Mouse (Mus musculus) CH12.LX (cell line): ENCODE results near the gene Dtx3. TPM values are rescaled to one million over a fixed set of nuclear protein-coding genes. Genes with fewer than 3 reads are reported as not detected.
"Not testable (repeated sequence)": the region's sequence is repeated elsewhere in the genome, so short reads cannot be mapped to it uniquely, and the experiment has no call there.

Source experiments
- DNase-seq: peaks from one replicate; pipeline ENCODE4 v3.0.0-alpha.2; 2013; ENCODE audit errors: extremely low read depth
- H3K27ac ChIP-seq: 2 replicates; pipeline ENCODE4 v1.5.1; 2012; ENCODE audit warnings: low read depth, mild to moderate bottlenecking, control low read depth, moderate library complexity; ENCODE audit not compliant: insufficient read depth
- H3K27me3 ChIP-seq: replicated peaks from 2 replicates; pipeline ENCODE3; 2012; ENCODE audit warnings: inconsistent platforms
- H3K36me3 ChIP-seq, 2 experiments: replicated peaks in 1 of 2; 2 replicates each; pipeline versions ENCODE3 to v1.6.1; 2012; ENCODE audit warnings: inconsistent platforms in 1 of 2, low read length in 1 of 2, mild to moderate bottlenecking in 1 of 2, mixed read lengths in 1 of 2, moderate library complexity in 1 of 2; ENCODE audit not compliant: control insufficient read depth in 1 of 2, insufficient read depth in 1 of 2
- H3K4me1 ChIP-seq, 2 experiments: 2 replicates each; pipeline ENCODE4 v1.6.1; 2012; ENCODE audit warnings: inconsistent platforms in 1 of 2, moderate library complexity in 1 of 2; ENCODE audit not compliant: insufficient read depth in 2 of 2, control insufficient read depth in 1 of 2
- H3K4me2 ChIP-seq: 2 replicates; pipeline ENCODE4 v1.6.1; 2012; ENCODE audit warnings: low read depth, mild to moderate bottlenecking, control low read depth; ENCODE audit not compliant: poor library complexity, insufficient read depth, severe bottlenecking
- H3K4me3 ChIP-seq, 3 experiments: fragments of 150-350 bp in 1 of 3; sonication (generic) in 1 of 3; replicated peaks in 1 of 3; 2 replicates each; pipeline versions ENCODE3 to v1.5.1; 2011 to 2012; ENCODE audit warnings: low read depth in 2 of 3, low read length in 2 of 3, mild to moderate bottlenecking in 2 of 3, moderate library complexity in 2 of 3, control low read depth in 1 of 3, improper control_type of control experiment in 1 of 3, inconsistent platforms in 1 of 3, mixed read lengths in 1 of 3; ENCODE audit not compliant: poor library complexity in 1 of 3
- H3K79me2 ChIP-seq: replicated peaks from 2 replicates; pipeline ENCODE4 v1.6.1; 2012; ENCODE audit warnings: mild to moderate bottlenecking, moderate library complexity; ENCODE audit not compliant: control insufficient read depth, poor library complexity, insufficient read depth, severe bottlenecking; ENCODE audit errors: extremely low read depth
- H3K9ac ChIP-seq: 2 replicates; pipeline ENCODE4 v1.6.1; 2012; ENCODE audit warnings: low read depth, mild to moderate bottlenecking, control low read depth, moderate library complexity; ENCODE audit not compliant: insufficient read depth
- H3K9me3 ChIP-seq: replicated peaks from 2 replicates; pipeline ENCODE3; 2012; ENCODE audit warnings: low read length, inconsistent platforms, mixed read lengths
- ELF1 ChIP-seq: IDR thresholded peaks from 2 replicates; pipeline ENCODE4 v1.6.1; 2014; ENCODE audit warnings: low read depth, mild to moderate bottlenecking, inconsistent platforms, low read length, improper control_type of control experiment
- EP300 ChIP-seq: IDR thresholded peaks from 2 replicates; pipeline ENCODE4 v1.6.1; 2011; ENCODE audit warnings: low read length, improper control_type of control experiment
- ETS1 ChIP-seq: conservative IDR thresholded peaks from 2 replicates; pipeline ENCODE4 v1.6.1; 2012; ENCODE audit warnings: low read depth, mild to moderate bottlenecking, inconsistent platforms, low read length, improper control_type of control experiment, moderate library complexity
- JUND ChIP-seq: conservative IDR thresholded peaks from 2 replicates; pipeline ENCODE4 v1.6.1; 2011; ENCODE audit warnings: low read depth, low read length, improper control_type of control experiment
- KAT2A ChIP-seq: IDR thresholded peaks from 2 replicates; pipeline ENCODE4 v1.6.1; 2012; ENCODE audit warnings: low read length, improper control_type of control experiment, inconsistent platforms; ENCODE audit not compliant: insufficient replicate concordance
- MAFK ChIP-seq: IDR thresholded peaks from 2 replicates; pipeline ENCODE4 v1.6.1; 2011; ENCODE audit warnings: low read length, improper control_type of control experiment; ENCODE audit not compliant: insufficient replicate concordance
- MAZ ChIP-seq: IDR thresholded peaks from 2 replicates; pipeline ENCODE4 v1.6.1; 2012; ENCODE audit warnings: low read depth, mild to moderate bottlenecking, inconsistent platforms, low read length, improper control_type of control experiment, moderate library complexity
- MXI1 ChIP-seq: IDR thresholded peaks from 2 replicates; pipeline ENCODE4 v1.6.1; 2011; ENCODE audit warnings: mild to moderate bottlenecking, low read depth, low read length, improper control_type of control experiment
- NRF1 ChIP-seq: IDR thresholded peaks from 2 replicates; pipeline ENCODE4 v1.6.1; 2014; ENCODE audit warnings: low read depth, mild to moderate bottlenecking, inconsistent platforms, low read length, improper control_type of control experiment, moderate library complexity
- POLR2A ChIP-seq: IDR thresholded peaks from 2 replicates; pipeline ENCODE4 v1.6.1; 2011; ENCODE audit warnings: low read depth, mild to moderate bottlenecking, improper control_type of control experiment, low read length
- RAD21 ChIP-seq: IDR thresholded peaks from 2 replicates; pipeline ENCODE4 v1.6.1; 2011; ENCODE audit warnings: low read depth, mild to moderate bottlenecking, low read length, improper control_type of control experiment, moderate library complexity
- SIN3A ChIP-seq: IDR thresholded peaks from 2 replicates; pipeline ENCODE4 v1.6.1; 2012; ENCODE audit warnings: low read length, improper control_type of control experiment, inconsistent platforms
- SMC3 ChIP-seq: IDR thresholded peaks from 2 replicates; pipeline ENCODE4 v1.6.1; 2011; ENCODE audit warnings: low read depth, low read length, improper control_type of control experiment
- TBP ChIP-seq: conservative IDR thresholded peaks from 2 replicates; pipeline ENCODE4 v1.6.1; 2011; ENCODE audit warnings: low read depth, low read length, improper control_type of control experiment
- UBTF ChIP-seq: IDR thresholded peaks from 2 replicates; pipeline ENCODE4 v1.6.1; 2012; ENCODE audit warnings: low read depth, mild to moderate bottlenecking, inconsistent platforms, low read length, improper control_type of control experiment, moderate library complexity
- USF1 ChIP-seq: IDR thresholded peaks from 2 replicates; pipeline ENCODE4 v1.6.1; 2014; ENCODE audit warnings: low read depth, mild to moderate bottlenecking, inconsistent platforms, low read length, improper control_type of control experiment
- ZMIZ1 ChIP-seq: IDR thresholded peaks from 2 replicates; pipeline ENCODE4 v1.6.1; 2012; ENCODE audit warnings: low read depth, mild to moderate bottlenecking, inconsistent platforms, low read length, improper control_type of control experiment
- ZNF384 ChIP-seq: IDR thresholded peaks from 2 replicates; pipeline ENCODE4 v1.6.1; 2012; ENCODE audit warnings: low read depth, low read length, improper control_type of control experiment, inconsistent platforms
- dilution Hi-C: fragments of 300-500 bp; cut with MboI; formaldehyde crosslinking; loops from 2 replicates; pipeline ENCODE4 v1.14.3; 2020; ENCODE audit warnings: low sequenced_read_pairs; ENCODE audit not compliant: extremely low pct_unique_long_range_greater_than_20kb, extremely low pct_ligation_motif_present
- in situ Hi-C: fragments of 300-500 bp; cut with MboI; formaldehyde crosslinking; loops from 3 replicates; pipeline ENCODE4 v1.14.3; 2019; ENCODE audit warnings: low sequenced_read_pairs, low pct_ligation_motif_present, low pct_unique_long_range_greater_than_20kb, mixed read lengths
- polyA plus RNA-seq: library from polyadenylated mRNA; unstranded; fragments of >175 nt; gene quantifications from 2 replicates; pipeline ENCODE4 v1.2.1, GENCODE M21; 2012; ENCODE audit warnings: low read depth; ENCODE audit not compliant: insufficient read length
- total RNA-seq, 2 experiments: library from RNA; depleted of rRNA; stranded (reverse); fragments of 300-350 nt in 1 of 2; fragments of >200 nt in 1 of 2; gene quantifications; 2 replicates each; pipeline ENCODE4 v1.2.3; 2012 to 2014

Dtx3 gene
- total and polyA plus RNA-seq, 3 experiments, result 18.9 to 51.2 (median 27.6) TPM

- no peak overlapping the region for H3K9ac ChIP-seq
- H3K4me1 ChIP-seq, result peaks cover 3 to 37% of the 10 kb centered on the region in 2 experiments; a peak in 3 of 4 replicates
- no peaks in the 10 kb centered on the region for H3K79me2 ChIP-seq
- dilution Hi-C loops, result no loop called here
- no peak overlapping the region for H3K27ac ChIP-seq
- DNase-seq, result no peak
- H3K27me3 ChIP-seq, result no peaks in the 10 kb centered on the region
- no peak overlapping the region for H3K4me2 ChIP-seq
- TF ChIP-seq NRF1, result no peak
- TF ChIP-seq POLR2A, result no peak
- no peak for TF ChIP-seq USF1
- no peak for TF ChIP-seq SMC3
- TF ChIP-seq TBP, result no peak
- TF ChIP-seq ELF1, result no peak
- TF ChIP-seq MXI1, result no peak
- no peak for TF ChIP-seq MAZ
- no peak for TF ChIP-seq EP300
- no peak for TF ChIP-seq JUND
- TF ChIP-seq UBTF, result no peak
- TF ChIP-seq ETS1, result no peak
- no peak for TF ChIP-seq ZMIZ1
- TF ChIP-seq RAD21, result no peak
- no peak for TF ChIP-seq SIN3A
- no peak for TF ChIP-seq KAT2A
- TF ChIP-seq MAFK, result no peak
- H3K4me3 ChIP-seq, result no peak overlapping the region
- H3K36me3 ChIP-seq, result peaks cover 25 to 44% of the 10 kb centered on the region in 2 experiments
- in situ Hi-C loops, result no loop called here
- H3K9me3 ChIP-seq, result no peaks in the 10 kb centered on the region
These were observed 2.5 kb downstream of the Dtx3 start for GRCm38 (mm10) chr10:127193011-127193410.

- not testable (repeated sequence) for H3K9ac ChIP-seq
- TF ChIP-seq ZNF384, result peak; percentile 87
- TF ChIP-seq, all 38 proteins: peak for 1; not testable (repeated sequence) for 37
- H3K27ac ChIP-seq, H3K27me3 ChIP-seq, H3K9me3 ChIP-seq, H3K4me2 ChIP-seq, dilution Hi-C loops, in situ Hi-C loops, H3K4me3 ChIP-seq, H3K79me2 ChIP-seq, DNase-seq: not testable (repeated sequence)
- Histone ChIP-seq H3K36me3 (peaks cover 18 to 36% of the 10 kb centered on the region in 2 experiments), H3K4me1 (peaks cover 3 to 43% of the 10 kb centered on the region in 2 experiments; a peak in 3 of 4 replicates)
These were observed 3.5 kb downstream of the Dtx3 start for GRCm38 (mm10) chr10:127192057-127192328.
